Mouse (Mus musculus) spleen, adult 2 months (tissue): ENCODE measurements around the gene Drg1.

Experiments used
- CTCF ChIP-seq: fragments of 200-500 bp; IDR thresholded peaks from 2 replicates; pipeline ENCODE4 v1.5.1; 2011; ENCODE audit warnings: mild to moderate bottlenecking, inconsistent platforms; ENCODE audit not compliant: insufficient read depth, insufficient read length, insufficient replicate concordance; ENCODE audit errors: extremely low read depth
- POLR2A ChIP-seq: fragments of 200-500 bp; IDR thresholded peaks from 2 replicates; pipeline ENCODE4 v1.6.1; 2011; ENCODE audit warnings: low read depth, low read length, inconsistent platforms

- TF ChIP-seq CTCF (no peak), POLR2A (no peak)
Observed at GRCm38 (mm10) chr11:3289302-3289802, 23.1 kb upstream of the Drg1 start.
